Mouse (Mus musculus) forebrain, embryonic 14.5 days (tissue): Measurements from ENCODE around the gene Lax1. TPM values are rescaled to one million over a fixed set of nuclear protein-coding genes. Genes with fewer than 3 reads are reported as not detected.
"Not testable (repeated sequence)": the region's sequence is repeated elsewhere in the genome, so short reads cannot be mapped to it uniquely, and the experiment has no call there.

Experiments used
- ATAC-seq: fragments of 200-750 bp; cut with Nextera tagmentation; 2 replicates; pipeline ENCODE4 v1.8.0; 2017; ENCODE audit warnings: mild to moderate bottlenecking, moderate library complexity
- DNase-seq: peaks from one replicate; pipeline ENCODE4 v3.0.0-alpha.2; 2015; ENCODE audit warnings: low spot score
- H3K27ac ChIP-seq: fragments of 300-500 bp; sonication (generic); 2 replicates; pipeline ENCODE4 v1.5.1; 2014; ENCODE audit warnings: low read depth, mild to moderate bottlenecking, control low read depth, low read length, moderate library complexity
- H3K27me3 ChIP-seq: fragments of 300-500 bp; sonication (generic); replicated peaks from 2 replicates; pipeline ENCODE4 v1.6.1; 2014; ENCODE audit warnings: low read length, control low read depth, mixed read lengths; ENCODE audit not compliant: control insufficient read depth, insufficient read depth
- H3K36me3 ChIP-seq: fragments of 300-500 bp; sonication (generic); 2 replicates; pipeline ENCODE4 v1.6.1; 2014; ENCODE audit warnings: low read length, control low read depth; ENCODE audit not compliant: control insufficient read depth, insufficient read depth
- H3K4me1 ChIP-seq: fragments of 300-500 bp; sonication (generic); 2 replicates; pipeline ENCODE4 v1.6.1; 2014; ENCODE audit warnings: antibody characterized with exemption, low read length, control low read depth; ENCODE audit not compliant: control insufficient read depth, insufficient read depth
- H3K4me2 ChIP-seq: fragments of 300-500 bp; sonication (generic); 2 replicates; pipeline ENCODE4 v1.6.1; 2014; ENCODE audit warnings: mild to moderate bottlenecking, control low read depth, low read length
- H3K4me3 ChIP-seq: fragments of 300-500 bp; sonication (generic); 2 replicates; pipeline ENCODE4 v1.5.1; 2014; ENCODE audit warnings: low read depth, low read length, control low read depth
- H3K9ac ChIP-seq: fragments of 300-500 bp; sonication (generic); 2 replicates; pipeline ENCODE4 v1.6.1; 2014; ENCODE audit warnings: mild to moderate bottlenecking, low read length, control low read depth, moderate library complexity
- H3K9me3 ChIP-seq: fragments of 300-500 bp; sonication (generic); replicated peaks from 2 replicates; pipeline ENCODE4 v1.6.1; 2016; ENCODE audit warnings: low read length, control low read depth, mixed read lengths; ENCODE audit not compliant: control insufficient read depth
- WGBS: fragments of 180-500 bp; shearing (Covaris S2); extraction: QIAGEN DNeasy Blood & Tissue Kit; methylation state at CpG from one replicate; pipeline ENCODE4 v1.1.7; 2014; 5-methylcytosine and 5-hydroxymethylcytosine counted together
- polyA plus RNA-seq: library from polyadenylated mRNA; unstranded; fragments of >200 nt; fragmentation: Nextera tagmentation; extraction: Ambion mirVana; gene quantifications from 2 replicates; pipeline ENCODE4 v1.2.1, GENCODE M21; 2014

The Lax1 gene
- polyA plus RNA-seq, 1 experiment from 2014 or later: not detected

GRCm38 (mm10) chr1:133670776-133671175 lies 19.1 kb downstream of the Lax1 start:
- Histone ChIP-seq H3K4me3 (no peak overlapping the region), H3K36me3 (no peaks in the 10 kb centered on the region)

GRCm38 (mm10) chr1:133670190-133670589 lies 19.7 kb downstream of the Lax1 start:
- H3K27ac ChIP-seq: no peak overlapping the region
- H3K4me2 ChIP-seq: no peak overlapping the region
- no peaks in the 10 kb centered on the region for H3K9me3 ChIP-seq
- 82% methylated on average over 12 of the region's 12 CpGs for WGBS
- no peak for ATAC-seq
- no peaks in the 10 kb centered on the region for H3K27me3 ChIP-seq
- no peaks in the 10 kb centered on the region for H3K36me3 ChIP-seq
- no peak for DNase-seq
- no peaks in the 10 kb centered on the region for H3K4me1 ChIP-seq
- no peak overlapping the region for H3K4me3 ChIP-seq
- H3K9ac ChIP-seq: no peak overlapping the region

More at GRCm38 (mm10) chr1:133670776-133671175, 19.1 kb downstream of the Lax1 start:
- 86% methylated on average over 6 of the region's 6 CpGs for WGBS
- ATAC-seq (no peak), DNase-seq (no peak)
- Histone ChIP-seq H3K27me3 (no peaks in the 10 kb centered on the region), H3K4me1 (no peaks in the 10 kb centered on the region), H3K9ac (no peak overlapping the region), H3K4me2 (no peak overlapping the region), H3K9me3 (no peaks in the 10 kb centered on the region), H3K27ac (no peak overlapping the region)

- Histone ChIP-seq H3K4me1 (no peaks in the 10 kb centered on the region), H3K27ac (no peak overlapping the region), H3K9ac (no peak overlapping the region), H3K27me3 (no peaks in the 10 kb centered on the region), H3K9me3 (no peaks in the 10 kb centered on the region), H3K4me2 (no peak overlapping the region), H3K36me3 (no peaks in the 10 kb centered on the region), H3K4me3 (no peak overlapping the region)
- ATAC-seq (no peak), DNase-seq (no peak)
- 87% methylated on average over 3 of the region's 3 CpGs for WGBS
Measured at GRCm38 (mm10) chr1:133668618-133669017, 21.3 kb downstream of the Lax1 start.

- no peak overlapping the region for H3K4me3 ChIP-seq
- H3K27me3 ChIP-seq: no peaks in the 10 kb centered on the region
- WGBS: 15% methylated on average over 7 of the region's 7 CpGs
- no peak overlapping the region for H3K27ac ChIP-seq
- H3K9me3 ChIP-seq: no peaks in the 10 kb centered on the region
- ATAC-seq (0 out of 2 replicates have a peak, but pooled peaks have one; percentile 26), DNase-seq (peak; percentile 51)
- H3K9ac ChIP-seq: no peak overlapping the region
- no peaks in the 10 kb centered on the region for H3K4me1 ChIP-seq
- no peaks in the 10 kb centered on the region for H3K36me3 ChIP-seq
- no peak overlapping the region for H3K4me2 ChIP-seq
Measured at GRCm38 (mm10) chr1:133667721-133668120, 22.2 kb downstream of the Lax1 start.

GRCm38 (mm10) chr1:133665713-133666112 lies 24.2 kb downstream of the Lax1 start:
- H3K4me2 ChIP-seq, H3K9ac ChIP-seq, H3K27ac ChIP-seq, H3K27me3 ChIP-seq, H3K4me1 ChIP-seq, ATAC-seq, H3K4me3 ChIP-seq, H3K9me3 ChIP-seq, H3K36me3 ChIP-seq, DNase-seq: not testable (repeated sequence)
- WGBS: 89% methylated on average over 6 of the region's 8 CpGs

- Histone ChIP-seq H3K4me2 (no peak overlapping the region), H3K4me1 (peaks cover 7% of the 10 kb centered on the region), H3K27ac (no peak overlapping the region), H3K9ac (no peak overlapping the region), H3K9me3 (no peaks in the 10 kb centered on the region), H3K27me3 (no peaks in the 10 kb centered on the region), H3K36me3 (no peaks in the 10 kb centered on the region; the same call in 1 of the 2 replicates), H3K4me3 (no peak overlapping the region)
- 57% methylated on average over 11 of the region's 11 CpGs for WGBS
- DNase-seq (no peak), ATAC-seq (no peak)
Measured at GRCm38 (mm10) chr1:133664203-133664970, 25.5 kb downstream of the Lax1 start.

- ATAC-seq (no peak), DNase-seq (no peak)
- Histone ChIP-seq H3K4me3 (no peak overlapping the region), H3K9me3 (no peaks in the 10 kb centered on the region), H3K36me3 (peaks cover 6% of the 10 kb centered on the region; the same call in 1 of the 2 replicates), H3K27me3 (no peaks in the 10 kb centered on the region), H3K27ac (no peak overlapping the region), H3K4me2 (no peak overlapping the region), H3K9ac (no peak overlapping the region), H3K4me1 (peaks cover 16% of the 10 kb centered on the region)
- WGBS: 86% methylated on average over 4 of the region's 4 CpGs
Measured at GRCm38 (mm10) chr1:133663427-133663826, 26.5 kb downstream of the Lax1 start.

- DNase-seq: no peak
- Histone ChIP-seq H3K4me3 (no peak overlapping the region), H3K36me3 (peaks cover 10% of the 10 kb centered on the region; the same call in 1 of the 2 replicates), H3K4me2 (no peak overlapping the region), H3K27me3 (no peaks in the 10 kb centered on the region), H3K27ac (no peak overlapping the region), H3K4me1 (peaks cover 20% of the 10 kb centered on the region), H3K9me3 (no peaks in the 10 kb centered on the region), H3K9ac (no peak overlapping the region)
- 93% methylated on average over 7 of the region's 7 CpGs for WGBS
- no peak for ATAC-seq
Measured at GRCm38 (mm10) chr1:133662941-133663340, 27.0 kb downstream of the Lax1 start.

- Histone ChIP-seq H3K4me1 (peaks cover 33% of the 10 kb centered on the region), H3K36me3 (peaks cover 23% of the 10 kb centered on the region), H3K27ac (peak within 1 kb of the TSS; percentile 93), H3K4me2 (peak within 1 kb of the TSS; percentile 84), H3K9me3 (no peaks in the 10 kb centered on the region), H3K9ac (peak within 1 kb of the TSS; percentile 82), H3K27me3 (no peaks in the 10 kb centered on the region), H3K4me3 (peak within 1 kb of the TSS; percentile 73)
- peak; percentile 99 for DNase-seq
- 3% methylated on average over 26 of the region's 26 CpGs for WGBS
- peak; percentile 99 for ATAC-seq
Measured at GRCm38 (mm10) chr1:133661203-133661933, 28.5 kb downstream of the Lax1 start, which contains the start of gene Gm38394. Gm38394 (minus strand) TSS chr1:133661318.
